Mouse (Mus musculus) neutrophil, adult 83 days (primary cell): ENCODE measurements around the gene C1qtnf7. TPM values are rescaled to one million over a fixed set of nuclear protein-coding genes. Genes with fewer than 3 reads are reported as not detected.

Experiments used
- total RNA-seq, 2 experiments: library from RNA; stranded (reverse); gene quantifications; one replicate each; pipeline ENCODE4 v1.2.4; 2023

Gene C1qtnf7
- total RNA-seq, result not detected

DNA sequence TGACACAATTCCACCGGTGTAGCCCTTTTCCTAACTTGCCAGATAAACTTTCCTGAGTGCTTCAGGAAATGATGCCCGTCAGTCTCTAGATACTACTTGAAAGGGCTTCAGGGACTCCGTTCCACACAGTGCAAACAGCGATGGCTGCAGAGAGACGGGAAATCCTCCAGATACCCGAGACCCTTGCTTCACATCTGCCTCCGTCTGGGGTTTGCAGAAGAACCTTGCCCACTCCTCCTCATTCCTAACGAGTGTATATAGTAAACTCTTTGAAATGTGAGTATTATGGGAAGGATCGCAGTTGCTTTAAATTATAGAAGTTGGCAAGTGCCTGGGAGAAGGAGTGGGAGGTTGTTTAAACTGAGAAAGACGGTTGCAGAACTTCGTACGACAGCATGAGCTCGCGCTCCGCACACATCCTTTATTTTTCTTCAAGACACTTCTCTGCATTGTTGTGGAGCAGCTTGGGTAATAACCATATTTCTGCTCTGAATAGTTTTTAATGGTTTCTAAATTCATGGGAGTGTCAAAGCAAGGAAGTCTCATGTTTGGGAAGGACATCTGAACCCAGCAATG, at the start of gene C1qtnf7:
TSS of gene C1qtnf7 (plus strand) at position 138 of the 576 bp plus-strand sequence.

DNA sequence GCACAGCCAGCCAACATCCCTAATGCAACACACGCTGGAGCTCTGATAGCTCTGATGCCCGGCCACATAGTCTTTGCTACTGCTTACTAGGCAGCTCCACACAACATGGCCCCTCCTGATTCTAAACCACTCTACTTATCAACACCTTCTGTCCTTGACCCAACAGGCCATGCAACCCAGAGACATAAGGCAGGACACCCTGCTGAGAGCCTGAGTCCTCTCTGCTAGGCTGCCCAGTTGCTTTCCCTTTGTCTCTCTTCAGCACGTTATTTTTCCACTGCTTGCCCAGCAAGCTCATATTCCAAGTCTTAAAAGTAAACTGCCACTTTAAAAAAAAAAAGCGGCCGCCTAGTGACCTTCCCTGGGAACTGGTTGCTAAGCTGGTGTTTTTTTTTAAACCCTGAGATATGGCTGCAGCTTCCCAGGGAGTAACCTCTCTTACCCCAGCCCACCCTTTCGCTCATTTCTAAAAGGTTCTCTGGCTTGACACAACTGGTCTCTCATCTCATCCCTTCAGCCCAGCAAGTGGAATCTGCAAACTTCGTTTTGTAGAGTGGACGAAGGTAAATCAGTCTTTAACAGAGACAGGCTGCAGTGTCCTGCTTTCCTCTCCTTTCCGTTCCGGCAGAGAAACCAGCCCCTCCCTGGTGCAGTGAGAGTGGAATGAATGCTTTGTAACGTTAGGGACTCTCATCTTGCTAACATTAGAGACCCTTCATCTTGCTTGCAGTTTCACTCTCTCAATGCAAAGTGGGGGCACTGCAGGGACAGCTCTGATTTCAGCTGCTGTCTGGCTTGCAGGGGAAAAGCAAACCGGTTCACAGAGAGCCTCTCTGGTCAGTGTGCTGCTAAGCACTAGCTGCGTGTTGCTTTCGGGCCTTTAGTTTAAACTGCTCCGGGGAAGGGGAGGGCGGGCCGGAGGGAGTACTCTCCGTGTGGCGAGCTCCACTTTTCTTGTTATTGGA, 146.9 kb downstream of the C1qtnf7 start, which contains the start of gene Cc2d2a:
TSS of gene Cc2d2a (plus strand) at position 350 of the 965 bp plus-strand sequence.

Other genes starting within 250 kb of the C1qtnf7 start
- under 1 TPM; 0.11 to 0.42 TPM for gene Cc2d2a, start 146.8 kb downstream of the C1qtnf7 start, total RNA-seq